Mouse (Mus musculus): Measurements from ENCODE around the gene Chchd2.
A peak's percentile ranks its signal among the peaks of the same experiment; 100 is the strongest.
"Not testable (repeated sequence)": the region's sequence is repeated elsewhere in the genome, so short reads cannot be mapped to it uniquely, and the experiment has no call there.

Gene Chchd2

GRCm38 (mm10) chr5:129886911-129887636, at the start of gene Chchd2:
TSS of gene Chchd2 (minus strand) at chr5:129887470.
- ATAC-seq (ENCODE audit: insufficient number of reproducible peaks, low FRiP score, low TSS enrichment), result peak; percentile 100

- no peak for ATAC-seq (ENCODE audit: insufficient number of reproducible peaks, low FRiP score, low TSS enrichment)
Measured at GRCm38 (mm10) chr5:129936941-129937340, 49.7 kb upstream of the Chchd2 start.

- ATAC-seq (ENCODE audit: insufficient number of reproducible peaks, low FRiP score, low TSS enrichment), result no peak
Measured at GRCm38 (mm10) chr5:129929924-129930855, 42.9 kb upstream of the Chchd2 start.

GRCm38 (mm10) chr5:129925933-129926332, 38.7 kb upstream of the Chchd2 start:
- ATAC-seq (ENCODE audit: insufficient number of reproducible peaks, low FRiP score, low TSS enrichment), result no peak

GRCm38 (mm10) chr5:129924820-129925452, 37.7 kb upstream of the Chchd2 start:
- ATAC-seq (ENCODE audit: insufficient number of reproducible peaks, low FRiP score, low TSS enrichment), result no peak

- no peak for ATAC-seq (ENCODE audit: insufficient number of reproducible peaks, low FRiP score, low TSS enrichment)
Measured at GRCm38 (mm10) chr5:129921972-129922371, 34.7 kb upstream of the Chchd2 start.

GRCm38 (mm10) chr5:129919320-129919719, 32.0 kb upstream of the Chchd2 start:
- ATAC-seq (ENCODE audit: insufficient number of reproducible peaks, low FRiP score, low TSS enrichment), result no peak

- ATAC-seq (ENCODE audit: insufficient number of reproducible peaks, low FRiP score, low TSS enrichment), result no peak
Measured at GRCm38 (mm10) chr5:129918752-129919151, 31.5 kb upstream of the Chchd2 start.

GRCm38 (mm10) chr5:129918065-129918651, 30.9 kb upstream of the Chchd2 start:
- no peak for ATAC-seq (ENCODE audit: insufficient number of reproducible peaks, low FRiP score, low TSS enrichment)

GRCm38 (mm10) chr5:129915491-129915890, 28.2 kb upstream of the Chchd2 start:
- ATAC-seq (ENCODE audit: insufficient number of reproducible peaks, low FRiP score, low TSS enrichment), result not testable (repeated sequence)

GRCm38 (mm10) chr5:129914024-129914423, 26.8 kb upstream of the Chchd2 start:
- no peak for ATAC-seq (ENCODE audit: insufficient number of reproducible peaks, low FRiP score, low TSS enrichment)

GRCm38 (mm10) chr5:129909591-129909990, 22.3 kb upstream of the Chchd2 start:
- ATAC-seq (ENCODE audit: insufficient number of reproducible peaks, low FRiP score, low TSS enrichment), result no peak

- no peak for ATAC-seq (ENCODE audit: insufficient number of reproducible peaks, low FRiP score, low TSS enrichment)
Measured at GRCm38 (mm10) chr5:129909147-129909546, 21.9 kb upstream of the Chchd2 start.

GRCm38 (mm10) chr5:129908242-129908965, 21.1 kb upstream of the Chchd2 start, which contains the start of gene Nupr1l:
TSS of gene Nupr1l (plus strand) at chr5:129908540.
- peak; percentile 98 for ATAC-seq (ENCODE audit: insufficient number of reproducible peaks, low FRiP score, low TSS enrichment)

GRCm38 (mm10) chr5:129907775-129908174, 20.5 kb upstream of the Chchd2 start:
- no peak for ATAC-seq (ENCODE audit: insufficient number of reproducible peaks, low FRiP score, low TSS enrichment)

- no peak for ATAC-seq (ENCODE audit: insufficient number of reproducible peaks, low FRiP score, low TSS enrichment)
Measured at GRCm38 (mm10) chr5:129898449-129898848, 11.2 kb upstream of the Chchd2 start, which contains the start of gene Phkg1. TSS of gene Phkg1 (minus strand) at chr5:129898549.

- ATAC-seq (ENCODE audit: insufficient number of reproducible peaks, low FRiP score, low TSS enrichment), result peak; percentile 99
Measured at GRCm38 (mm10) chr5:129895198-129896088, 8.2 kb upstream of the Chchd2 start, which contains the start of gene Zbed5. TSS of gene Zbed5 (plus strand) at chr5:129895723.

- ATAC-seq (ENCODE audit: insufficient number of reproducible peaks, low FRiP score, low TSS enrichment), result not testable (repeated sequence)
Measured at GRCm38 (mm10) chr5:129890390-129890789, 3.1 kb upstream of the Chchd2 start.

GRCm38 (mm10) chr5:129886271-129886670, 999 bp downstream of the Chchd2 start:
- ATAC-seq (ENCODE audit: insufficient number of reproducible peaks, low FRiP score, low TSS enrichment), result no peak
